Mouse (Mus musculus) cerebellum, adult 2 months (tissue): ENCODE measurements around the gene St6galnac4.

Source experiments
- CTCF ChIP-seq: fragments of 200-500 bp; IDR thresholded peaks from 2 replicates; pipeline ENCODE4 v1.5.1; 2011; ENCODE audit warnings: low read depth, mild to moderate bottlenecking, control low read depth, low read length, moderate library complexity, borderline replicate concordance; ENCODE audit not compliant: insufficient read depth
- POLR2A ChIP-seq: fragments of 200-500 bp; IDR thresholded peaks from 2 replicates; pipeline ENCODE4 v1.6.1; 2011; ENCODE audit warnings: low read length, control low read depth, borderline replicate concordance; ENCODE audit not compliant: insufficient read depth

DNA sequence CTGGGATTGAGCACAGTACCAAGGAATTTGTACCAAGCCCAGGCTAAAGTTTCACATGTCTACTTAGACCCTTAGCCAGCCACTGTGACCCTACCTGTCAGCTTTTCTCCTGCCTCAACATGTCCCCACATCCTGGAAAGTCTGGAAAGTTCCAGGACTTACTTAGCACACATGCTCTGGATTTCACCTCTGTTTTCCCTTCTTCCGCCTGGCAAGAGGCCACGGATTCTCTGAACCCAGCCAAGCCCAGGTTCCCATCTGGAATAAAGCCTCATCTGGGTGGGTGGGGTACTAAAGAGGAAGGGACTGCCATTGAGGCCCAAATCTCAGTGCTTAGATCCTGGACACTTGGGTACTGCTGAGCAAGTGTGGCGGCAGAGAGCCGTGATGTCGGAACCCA is 49.0 kb upstream of the St6galnac4 start:
- TF ChIP-seq POLR2A = no peak
- TF ChIP-seq CTCF = no peak
